Mouse (Mus musculus): Measurements from ENCODE around the gene Clip2. TPM values are rescaled to one million over a fixed set of nuclear protein-coding genes. Genes with fewer than 3 reads are reported as not detected.
"Not testable (repeated sequence)": the region's sequence is repeated elsewhere in the genome, so short reads cannot be mapped to it uniquely, and the experiment has no call there.

The Clip2 gene
- polyA plus RNA-seq, 1 experiment from 2014 or later = 15.4 TPM

GRCm38 (mm10) chr5:134458416-134458815, 93.8 kb downstream of the Clip2 start:
- Histone ChIP-seq H3K9me3 (ENCODE audit: control insufficient read depth, low read length) (no peaks in the 10 kb centered on the region), H3K27me3 (ENCODE audit: control insufficient read depth, insufficient read depth, low read length) (no peaks in the 10 kb centered on the region), H3K4me2 (ENCODE audit: low read depth, low read length) (no peak overlapping the region), H3K4me1 (ENCODE audit: control insufficient read depth, insufficient read depth, low read length) (peaks cover 11% of the 10 kb centered on the region), H3K36me3 (ENCODE audit: control insufficient read depth, insufficient read depth, low read length) (no peaks in the 10 kb centered on the region), H3K9ac (replicated peaks; ENCODE audit: low read depth, low read length) (no peak overlapping the region), H3K4me3 (ENCODE audit: low read depth, low read length) (no peak overlapping the region), H3K27ac (ENCODE audit: low read depth, low read length) (no peak overlapping the region)
- no peak for ATAC-seq (ENCODE audit: low read depth)
- WGBS = 98% methylated on average over 3 of the region's 3 CpGs

GRCm38 (mm10) chr5:134457371-134457770, 94.9 kb downstream of the Clip2 start:
- H3K27ac ChIP-seq (ENCODE audit: low read depth, low read length) = peak overlapping the region; percentile 91

GRCm38 (mm10) chr5:134456503-134456962, 95.7 kb downstream of the Clip2 start, which contains the start of gene Gtf2ird1:
Gtf2ird1 (minus strand) TSS chr5:134456716.
- Histone ChIP-seq H3K4me2 (ENCODE audit: low read depth, low read length) (peak within 1 kb of the TSS; percentile 61), H3K9ac (replicated peaks; ENCODE audit: low read depth, low read length) (peak within 1 kb of the TSS; percentile 90), H3K4me1 (ENCODE audit: control insufficient read depth, insufficient read depth, low read length) (peaks cover 11% of the 10 kb centered on the region), H3K4me3 (ENCODE audit: low read depth, low read length) (peak within 1 kb of the TSS; percentile 73), H3K36me3 (ENCODE audit: control insufficient read depth, insufficient read depth, low read length) (no peaks in the 10 kb centered on the region), H3K9me3 (ENCODE audit: control insufficient read depth, low read length) (no peaks in the 10 kb centered on the region), H3K27me3 (ENCODE audit: control insufficient read depth, insufficient read depth, low read length) (no peaks in the 10 kb centered on the region), H3K27ac (ENCODE audit: low read depth, low read length) (peak within 1 kb of the TSS; percentile 91)
- WGBS = under 1% methylated on average over 39 of the region's 44 CpGs
- ATAC-seq (ENCODE audit: low read depth) = peak; percentile 84

More at GRCm38 (mm10) chr5:134457371-134457770, 94.9 kb downstream of the Clip2 start:
- no peaks in the 10 kb centered on the region for H3K27me3 ChIP-seq (ENCODE audit: control insufficient read depth, insufficient read depth, low read length)
- 94% methylated on average over 2 of the region's 2 CpGs for WGBS
- peak overlapping the region; percentile 73; the same call in 1 of the 2 replicates for H3K4me3 ChIP-seq (ENCODE audit: low read depth, low read length)
- no peak for ATAC-seq (ENCODE audit: low read depth)
- no peak overlapping the region for H3K4me2 ChIP-seq (ENCODE audit: low read depth, low read length)
- peaks cover 11% of the 10 kb centered on the region for H3K4me1 ChIP-seq (ENCODE audit: control insufficient read depth, insufficient read depth, low read length)
- H3K36me3 ChIP-seq (ENCODE audit: control insufficient read depth, insufficient read depth, low read length) = no peaks in the 10 kb centered on the region
- no peaks in the 10 kb centered on the region for H3K9me3 ChIP-seq (ENCODE audit: control insufficient read depth, low read length)
- H3K9ac ChIP-seq (replicated peaks; ENCODE audit: low read depth, low read length) = no peak overlapping the region

- Histone ChIP-seq H3K27ac (ENCODE audit: low read depth, low read length) (peak overlapping the region; percentile 91), H3K27me3 (ENCODE audit: control insufficient read depth, insufficient read depth, low read length) (no peaks in the 10 kb centered on the region), H3K4me3 (ENCODE audit: low read depth, low read length) (peak overlapping the region; percentile 73), H3K36me3 (ENCODE audit: control insufficient read depth, insufficient read depth, low read length) (no peaks in the 10 kb centered on the region), H3K9me3 (ENCODE audit: control insufficient read depth, low read length) (no peaks in the 10 kb centered on the region), H3K4me1 (ENCODE audit: control insufficient read depth, insufficient read depth, low read length) (peaks cover 11% of the 10 kb centered on the region), H3K4me2 (ENCODE audit: low read depth, low read length) (peak overlapping the region; percentile 61), H3K9ac (replicated peaks; ENCODE audit: low read depth, low read length) (peak overlapping the region; percentile 90)
- peak; percentile 47 for ATAC-seq (ENCODE audit: low read depth)
- 0% methylated on average over 17 of the region's 17 CpGs for WGBS
Measured at GRCm38 (mm10) chr5:134455914-134456423, 96.3 kb downstream of the Clip2 start.

GRCm38 (mm10) chr5:134455186-134455895, 96.9 kb downstream of the Clip2 start:
- no peaks in the 10 kb centered on the region for H3K9me3 ChIP-seq (ENCODE audit: control insufficient read depth, low read length)
- no peaks in the 10 kb centered on the region for H3K36me3 ChIP-seq (ENCODE audit: control insufficient read depth, insufficient read depth, low read length)
- H3K27me3 ChIP-seq (ENCODE audit: control insufficient read depth, insufficient read depth, low read length) = no peaks in the 10 kb centered on the region
- H3K27ac ChIP-seq (ENCODE audit: low read depth, low read length) = peak overlapping the region; percentile 91
- peak; percentile 51 for ATAC-seq (ENCODE audit: low read depth)
- under 1% methylated on average over 21 of the region's 21 CpGs for WGBS
- peaks cover 11% of the 10 kb centered on the region for H3K4me1 ChIP-seq (ENCODE audit: control insufficient read depth, insufficient read depth, low read length)
- H3K4me2 ChIP-seq (ENCODE audit: low read depth, low read length) = peak overlapping the region; percentile 61
- H3K9ac ChIP-seq (replicated peaks; ENCODE audit: low read depth, low read length) = peak overlapping the region; percentile 90
- H3K4me3 ChIP-seq (ENCODE audit: low read depth, low read length) = peak overlapping the region; percentile 73

GRCm38 (mm10) chr5:134454421-134454820, 97.8 kb downstream of the Clip2 start:
- no peak for ATAC-seq (ENCODE audit: low read depth)
- peak overlapping the region; percentile 90; the same call in 1 of the 2 replicates for H3K9ac ChIP-seq (replicated peaks; ENCODE audit: low read depth, low read length)
- no peaks in the 10 kb centered on the region for H3K27me3 ChIP-seq (ENCODE audit: control insufficient read depth, insufficient read depth, low read length)
- peak overlapping the region; percentile 73 for H3K4me3 ChIP-seq (ENCODE audit: low read depth, low read length)
- H3K36me3 ChIP-seq (ENCODE audit: control insufficient read depth, insufficient read depth, low read length) = no peaks in the 10 kb centered on the region
- H3K4me2 ChIP-seq (ENCODE audit: low read depth, low read length) = peak overlapping the region; percentile 61
- 30% methylated on average over 9 of the region's 9 CpGs for WGBS
- 0 out of 2 replicates have a peak overlapping the region, but pooled peaks have one; percentile 5 for H3K27ac ChIP-seq (ENCODE audit: low read depth, low read length)
- peaks cover 11% of the 10 kb centered on the region for H3K4me1 ChIP-seq (ENCODE audit: control insufficient read depth, insufficient read depth, low read length)
- no peaks in the 10 kb centered on the region for H3K9me3 ChIP-seq (ENCODE audit: control insufficient read depth, low read length)

GRCm38 (mm10) chr5:134453577-134453976, 98.7 kb downstream of the Clip2 start:
- H3K4me2 ChIP-seq (ENCODE audit: low read depth, low read length) = peak overlapping the region; percentile 61; the same call in 1 of the 2 replicates
- no peaks in the 10 kb centered on the region for H3K9me3 ChIP-seq (ENCODE audit: control insufficient read depth, low read length)
- WGBS = 7% methylated on average over 1 of the region's 1 CpGs
- H3K4me1 ChIP-seq (ENCODE audit: control insufficient read depth, insufficient read depth, low read length) = peaks cover 11% of the 10 kb centered on the region
- no peak for ATAC-seq (ENCODE audit: low read depth)
- no peak overlapping the region for H3K4me3 ChIP-seq (ENCODE audit: low read depth, low read length)
- no peaks in the 10 kb centered on the region for H3K36me3 ChIP-seq (ENCODE audit: control insufficient read depth, insufficient read depth, low read length)
- H3K9ac ChIP-seq (replicated peaks; ENCODE audit: low read depth, low read length) = no peak overlapping the region
- H3K27me3 ChIP-seq (ENCODE audit: control insufficient read depth, insufficient read depth, low read length) = no peaks in the 10 kb centered on the region
- H3K27ac ChIP-seq (ENCODE audit: low read depth, low read length) = no peak overlapping the region

- not testable (repeated sequence) for H3K27ac ChIP-seq (ENCODE audit: low read depth, low read length); H3K4me3 ChIP-seq (ENCODE audit: low read depth, low read length); H3K9ac ChIP-seq (replicated peaks; ENCODE audit: low read depth, low read length); ATAC-seq (ENCODE audit: low read depth); H3K4me1 ChIP-seq (ENCODE audit: control insufficient read depth, insufficient read depth, low read length); H3K27me3 ChIP-seq (ENCODE audit: control insufficient read depth, insufficient read depth, low read length); H3K9me3 ChIP-seq (ENCODE audit: control insufficient read depth, low read length); H3K4me2 ChIP-seq (ENCODE audit: low read depth, low read length); H3K36me3 ChIP-seq (ENCODE audit: control insufficient read depth, insufficient read depth, low read length)
- WGBS = 98% methylated on average over 4 of the region's 4 CpGs
Measured at GRCm38 (mm10) chr5:134446755-134447154, 105.5 kb downstream of the Clip2 start.

GRCm38 (mm10) chr5:134445895-134446294, 106.3 kb downstream of the Clip2 start:
- H3K27me3 ChIP-seq (ENCODE audit: control insufficient read depth, insufficient read depth, low read length) = no peaks in the 10 kb centered on the region
- H3K9ac ChIP-seq (replicated peaks; ENCODE audit: low read depth, low read length) = no peak overlapping the region
- H3K36me3 ChIP-seq (ENCODE audit: control insufficient read depth, insufficient read depth, low read length) = no peaks in the 10 kb centered on the region
- H3K27ac ChIP-seq (ENCODE audit: low read depth, low read length) = no peak overlapping the region
- no peak overlapping the region for H3K4me3 ChIP-seq (ENCODE audit: low read depth, low read length)
- no peak overlapping the region; the same call in 1 of the 2 replicates for H3K4me2 ChIP-seq (ENCODE audit: low read depth, low read length)
- no peak for ATAC-seq (ENCODE audit: low read depth)
- WGBS = 61% methylated on average over 10 of the region's 10 CpGs
- no peaks in the 10 kb centered on the region for H3K9me3 ChIP-seq (ENCODE audit: control insufficient read depth, low read length)
- H3K4me1 ChIP-seq (ENCODE audit: control insufficient read depth, insufficient read depth, low read length) = no peaks in the 10 kb centered on the region

All from neural tube, embryonic 14.5 days (tissue).